Mouse (Mus musculus): ENCODE measurements at regions not wholly inside any gene's neighbourhood (a gene's known extent, or its start where the extent isn't known, plus 50 kb on each side); places are given as distances from the start of the nearest gene placed in this dataset.

GRCm38 (mm10) chr13:88144591-88144990 lies 676.7 kb upstream of the Edil3 start:
- Histone ChIP-seq H3K9me3 (no peaks in the 10 kb centered on the region), H3K4me1 (no peaks in the 10 kb centered on the region), H3K4me3 (no peak overlapping the region), H3K4me2 (no peak overlapping the region), H3K27me3 (replicated peaks) (no peaks in the 10 kb centered on the region), H3K9ac (no peak overlapping the region), H3K36me3 (no peaks in the 10 kb centered on the region), H3K27ac (replicated peaks) (no peak overlapping the region)
- no peak for ATAC-seq (ENCODE audit: extremely low read depth, insufficient number of reproducible peaks, low FRiP score, low TSS enrichment)
- WGBS: 74% methylated on average over 1 of the region's 1 CpGs

DNA sequence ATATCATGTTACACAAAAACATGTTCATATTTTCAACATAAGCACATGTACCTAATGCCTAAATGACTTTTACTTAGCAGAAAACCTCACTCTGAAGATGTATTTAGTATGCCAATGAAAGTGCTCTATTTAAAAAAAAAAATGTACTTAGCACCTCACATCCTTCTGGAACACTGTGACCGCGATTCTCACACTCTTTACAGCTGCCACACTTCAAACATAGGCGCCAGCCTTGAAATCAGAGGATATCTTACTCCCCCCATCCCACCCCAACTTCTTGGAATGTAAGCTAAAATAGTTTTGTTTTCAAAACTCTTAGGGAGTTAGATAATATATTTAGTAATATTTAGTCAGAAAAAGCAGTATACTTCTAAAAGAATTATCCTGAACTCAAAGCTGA lies 634.7 kb upstream of the Edil3 start:
- ATAC-seq (ENCODE audit: extremely low read depth, insufficient number of reproducible peaks, low FRiP score, low TSS enrichment): no peak
- no peak overlapping the region for H3K4me2 ChIP-seq
- no peak overlapping the region for H3K27ac ChIP-seq (replicated peaks)
- WGBS: 69% methylated on average over 3 of the region's 3 CpGs
- no peaks in the 10 kb centered on the region for H3K9me3 ChIP-seq
- H3K27me3 ChIP-seq (replicated peaks): no peaks in the 10 kb centered on the region
- H3K9ac ChIP-seq: no peak overlapping the region
- H3K36me3 ChIP-seq: no peaks in the 10 kb centered on the region
- H3K4me1 ChIP-seq: no peaks in the 10 kb centered on the region
- H3K4me3 ChIP-seq: no peak overlapping the region

DNA sequence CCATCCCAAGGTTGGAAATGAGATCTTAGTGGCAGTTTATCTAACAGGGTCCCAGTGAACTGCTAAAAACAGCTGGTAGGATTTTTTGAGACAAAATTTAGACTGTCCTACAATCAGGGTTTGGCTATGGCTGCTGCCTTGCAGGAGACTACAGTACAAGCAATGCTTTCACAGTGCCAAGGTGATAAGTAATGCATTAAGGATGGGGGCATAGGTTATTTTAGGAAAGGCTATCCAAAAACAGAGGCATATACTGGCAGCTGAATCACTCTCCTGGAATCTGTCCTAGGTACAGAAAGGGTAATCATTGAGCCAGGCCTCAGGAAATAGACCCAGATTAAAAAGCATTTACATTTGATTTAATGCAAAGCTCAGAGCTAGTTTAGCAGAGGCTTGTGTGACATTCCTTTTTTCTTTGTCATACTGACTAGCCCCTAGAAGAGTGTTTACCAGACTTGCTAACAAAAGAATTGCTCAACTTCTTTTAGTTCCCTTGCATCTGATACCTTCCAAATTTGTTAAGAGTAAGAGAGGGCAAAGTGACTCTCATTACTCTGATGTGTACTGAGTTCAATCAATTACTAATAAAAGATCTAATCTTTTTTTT lies 619.5 kb upstream of the Edil3 start:
- H3K27me3 ChIP-seq (replicated peaks): no peaks in the 10 kb centered on the region
- peak overlapping the region; percentile 59; the same call in 1 of the 2 replicates for H3K27ac ChIP-seq (replicated peaks)
- no peak for ATAC-seq (ENCODE audit: extremely low read depth, insufficient number of reproducible peaks, low FRiP score, low TSS enrichment)
- H3K9ac ChIP-seq: no peak overlapping the region
- H3K4me3 ChIP-seq: no peak overlapping the region
- H3K4me1 ChIP-seq: 0 out of 2 replicates have a peak, but pooled peaks cover 7% of the 10 kb centered on the region
- H3K36me3 ChIP-seq: no peaks in the 10 kb centered on the region
- peaks cover 5% of the 10 kb centered on the region; the same call in 1 of the 2 replicates for H3K9me3 ChIP-seq
- H3K4me2 ChIP-seq: no peak overlapping the region

- no peak for ATAC-seq (ENCODE audit: extremely low read depth, insufficient number of reproducible peaks, low FRiP score, low TSS enrichment)
- no peak overlapping the region for H3K9ac ChIP-seq
- H3K36me3 ChIP-seq: no peaks in the 10 kb centered on the region
- no peak overlapping the region for H3K4me2 ChIP-seq
- no peaks in the 10 kb centered on the region for H3K9me3 ChIP-seq
- no peaks in the 10 kb centered on the region for H3K27me3 ChIP-seq (replicated peaks)
- no peak overlapping the region for H3K4me3 ChIP-seq
- H3K27ac ChIP-seq (replicated peaks): no peak overlapping the region
- H3K4me1 ChIP-seq: no peaks in the 10 kb centered on the region
These were observed 580.8 kb upstream of the Edil3 start for GRCm38 (mm10) chr13:88240448-88240847.

Measured in heart, embryonic 13.5 days (tissue).